Mouse (Mus musculus): ENCODE measurements around the gene Pgc. TPM values are rescaled to one million over a fixed set of nuclear protein-coding genes. Genes with fewer than 3 reads are reported as not detected.

Gene Pgc
- polyA plus RNA-seq, 1 experiment from 2014 or later: 0.19 TPM

DNA sequence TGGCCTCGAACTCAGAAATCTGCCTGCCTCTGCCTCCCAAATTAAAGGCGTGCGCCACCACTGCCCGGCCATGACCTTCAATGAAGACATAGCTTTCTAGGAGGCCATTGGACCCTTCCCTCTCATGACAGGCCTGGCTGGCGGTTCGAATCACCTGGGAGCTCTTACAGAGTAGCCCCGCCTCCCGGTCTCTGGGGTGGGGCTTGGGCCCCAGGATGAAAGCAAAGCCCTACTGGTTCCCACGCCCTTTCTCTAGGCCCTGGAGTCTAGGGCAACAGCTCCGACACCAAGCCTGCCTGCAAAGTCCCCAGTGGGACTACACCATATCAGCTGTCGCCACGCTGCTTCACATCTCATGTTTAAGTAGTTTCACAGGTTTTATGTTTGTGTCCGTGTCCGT is 17.4 kb downstream of the Pgc start:
- H3K4me3 ChIP-seq: no peak overlapping the region
- peaks cover 28% of the 10 kb centered on the region for H3K27me3 ChIP-seq (ENCODE audit: low read depth, poor library complexity, severe bottlenecking)
- no peak for DNase-seq (ENCODE audit: low spot score)
- H3K4me1 ChIP-seq: peaks cover 18% of the 10 kb centered on the region
- H3K27ac ChIP-seq (replicated peaks): no peak overlapping the region
- no peaks in the 10 kb centered on the region for H3K36me3 ChIP-seq
- WGBS: 93% methylated on average over 14 of the region's 14 CpGs
- peaks cover 6% of the 10 kb centered on the region; the same call in 1 of the 2 replicates for H3K9me3 ChIP-seq (replicated peaks)

- Histone ChIP-seq H3K36me3 (no peaks in the 10 kb centered on the region), H3K4me3 (no peak overlapping the region), H3K9me3 (replicated peaks) (peaks cover 6% of the 10 kb centered on the region; the same call in 1 of the 2 replicates), H3K27ac (replicated peaks) (no peak overlapping the region), H3K27me3 (ENCODE audit: low read depth, poor library complexity, severe bottlenecking) (peaks cover 21% of the 10 kb centered on the region), H3K4me1 (peaks cover 10% of the 10 kb centered on the region)
- 88% methylated on average over 10 of the region's 10 CpGs for WGBS
- no peak for DNase-seq (ENCODE audit: low spot score)
Measured at GRCm38 (mm10) chr17:47744746-47745368, 18.2 kb downstream of the Pgc start.

GRCm38 (mm10) chr17:47748791-47749553 is 22.3 kb downstream of the Pgc start:
- H3K27me3 ChIP-seq (ENCODE audit: low read depth, poor library complexity, severe bottlenecking): no peaks in the 10 kb centered on the region
- 76% methylated on average over 14 of the region's 14 CpGs for WGBS
- H3K4me3 ChIP-seq: no peak overlapping the region
- peak overlapping the region; percentile 55; the same call in 1 of the 2 replicates for H3K27ac ChIP-seq (replicated peaks)
- no peak for DNase-seq (ENCODE audit: low spot score)
- peaks cover 9% of the 10 kb centered on the region; the same call in 1 of the 2 replicates for H3K4me1 ChIP-seq
- H3K36me3 ChIP-seq: no peaks in the 10 kb centered on the region
- peaks cover 13% of the 10 kb centered on the region; the same call in 1 of the 2 replicates for H3K9me3 ChIP-seq (replicated peaks)

- WGBS: 83% methylated on average over 3 of the region's 3 CpGs
- H3K27me3 ChIP-seq (ENCODE audit: low read depth, poor library complexity, severe bottlenecking): no peaks in the 10 kb centered on the region
- no peak for DNase-seq (ENCODE audit: low spot score)
- no peaks in the 10 kb centered on the region for H3K36me3 ChIP-seq
- H3K4me3 ChIP-seq: no peak overlapping the region
- peaks cover 9% of the 10 kb centered on the region; the same call in 1 of the 2 replicates for H3K4me1 ChIP-seq
- 0 out of 2 replicates have a peak overlapping the region, but pooled peaks have one; percentile 38 for H3K27ac ChIP-seq (replicated peaks)
- H3K9me3 ChIP-seq (replicated peaks): peaks cover 11% of the 10 kb centered on the region; the same call in 1 of the 2 replicates
Measured at GRCm38 (mm10) chr17:47749626-47750025, 23.0 kb downstream of the Pgc start.

DNA sequence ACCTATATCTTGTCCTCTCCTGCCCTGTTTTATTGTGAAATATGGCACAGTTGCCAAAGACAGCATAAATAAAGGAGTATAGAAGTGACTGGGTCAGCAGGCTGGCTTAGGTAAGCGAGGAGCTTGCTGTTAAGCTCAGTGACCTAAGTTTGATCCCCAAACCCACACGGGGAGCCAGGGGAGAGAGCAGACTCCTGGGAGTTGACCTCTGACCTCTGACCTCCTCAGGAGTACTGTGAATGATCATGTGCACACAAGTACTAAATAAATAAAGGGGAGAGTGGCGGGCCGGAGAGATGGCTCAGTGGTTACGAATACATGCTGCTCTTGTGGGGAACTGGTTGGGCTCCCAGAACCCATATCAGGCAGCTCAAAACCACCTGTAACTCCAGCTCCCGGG is 23.5 kb downstream of the Pgc start:
- DNase-seq (ENCODE audit: low spot score): no peak
- no peaks in the 10 kb centered on the region for H3K27me3 ChIP-seq (ENCODE audit: low read depth, poor library complexity, severe bottlenecking)
- H3K27ac ChIP-seq (replicated peaks): no peak overlapping the region
- H3K4me3 ChIP-seq: no peak overlapping the region
- peaks cover 7% of the 10 kb centered on the region; the same call in 1 of the 2 replicates for H3K9me3 ChIP-seq (replicated peaks)
- 55% methylated on average over 6 of the region's 6 CpGs for WGBS
- H3K36me3 ChIP-seq: no peaks in the 10 kb centered on the region
- peaks cover 9% of the 10 kb centered on the region; the same call in 1 of the 2 replicates for H3K4me1 ChIP-seq

DNA sequence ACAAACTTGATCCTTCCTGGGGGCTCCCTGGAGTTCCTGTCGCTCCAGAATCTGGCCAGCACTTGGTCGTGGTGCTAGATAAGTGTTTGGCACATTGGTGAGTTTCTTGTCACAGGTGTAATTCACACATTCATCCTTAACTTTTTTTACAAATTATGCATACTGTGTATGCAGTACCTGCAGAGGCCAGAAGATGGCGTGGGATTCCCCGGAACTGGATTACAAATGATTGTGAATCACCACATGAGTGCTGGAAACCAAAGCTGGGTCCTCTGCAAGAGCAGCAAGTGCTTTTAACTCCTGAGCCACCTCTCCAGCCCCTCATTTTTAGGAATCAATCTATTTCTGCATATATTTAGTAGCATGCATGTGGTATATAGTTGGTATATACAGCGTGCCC is 25.2 kb downstream of the Pgc start:
- Histone ChIP-seq H3K36me3 (no peaks in the 10 kb centered on the region), H3K4me1 (peaks cover 13% of the 10 kb centered on the region; the same call in 1 of the 2 replicates), H3K27me3 (ENCODE audit: low read depth, poor library complexity, severe bottlenecking) (no peaks in the 10 kb centered on the region), H3K4me3 (no peak overlapping the region), H3K27ac (replicated peaks) (no peak overlapping the region), H3K9me3 (replicated peaks) (peaks cover 7% of the 10 kb centered on the region; the same call in 1 of the 2 replicates)
- no peak for DNase-seq (ENCODE audit: low spot score)
- 74% methylated on average over 5 of the region's 5 CpGs for WGBS

GRCm38 (mm10) chr17:47753130-47753775 is 26.6 kb downstream of the Pgc start:
- no peak overlapping the region for H3K27ac ChIP-seq (replicated peaks)
- peaks cover 7% of the 10 kb centered on the region; the same call in 1 of the 2 replicates for H3K9me3 ChIP-seq (replicated peaks)
- H3K4me1 ChIP-seq: peaks cover 13% of the 10 kb centered on the region; the same call in 1 of the 2 replicates
- H3K36me3 ChIP-seq: no peaks in the 10 kb centered on the region
- 84% methylated on average over 8 of the region's 8 CpGs for WGBS
- no peak for DNase-seq (ENCODE audit: low spot score)
- H3K4me3 ChIP-seq: no peak overlapping the region
- no peaks in the 10 kb centered on the region for H3K27me3 ChIP-seq (ENCODE audit: low read depth, poor library complexity, severe bottlenecking)

DNA sequence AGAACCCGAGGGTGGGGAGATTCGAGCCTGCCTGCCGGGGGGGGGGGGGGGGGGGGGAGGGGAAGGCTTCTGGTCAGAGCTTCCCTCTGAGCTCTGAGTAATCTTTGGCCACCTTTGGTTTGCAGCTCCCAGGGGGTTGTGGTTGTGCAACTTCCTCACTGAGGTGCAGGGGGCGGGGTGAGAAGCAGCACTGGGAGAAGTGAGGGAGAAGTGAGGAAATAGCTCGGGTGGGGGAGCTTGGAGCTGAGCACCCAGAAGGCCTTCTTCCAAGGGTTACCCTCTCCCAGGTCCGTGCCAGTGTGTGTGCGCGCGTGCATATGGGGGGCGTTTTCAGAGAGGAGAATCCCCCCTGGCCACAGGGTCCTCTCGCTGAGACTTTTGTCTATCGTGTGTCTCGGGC is 27.6 kb downstream of the Pgc start:
- Histone ChIP-seq H3K27me3 (ENCODE audit: low read depth, poor library complexity, severe bottlenecking) (no peaks in the 10 kb centered on the region), H3K4me3 (no peak overlapping the region), H3K4me1 (peaks cover 15% of the 10 kb centered on the region; the same call in 1 of the 2 replicates), H3K27ac (replicated peaks) (no peak overlapping the region), H3K36me3 (no peaks in the 10 kb centered on the region), H3K9me3 (replicated peaks) (peaks cover 7% of the 10 kb centered on the region; the same call in 1 of the 2 replicates)
- no peak for DNase-seq (ENCODE audit: low spot score)
- 86% methylated on average over 10 of the region's 13 CpGs for WGBS

GRCm38 (mm10) chr17:47756366-47756765 is 29.7 kb downstream of the Pgc start:
- Histone ChIP-seq H3K9me3 (replicated peaks) (peaks cover 6% of the 10 kb centered on the region; the same call in 1 of the 2 replicates), H3K36me3 (no peaks in the 10 kb centered on the region), H3K4me3 (no peak overlapping the region), H3K27me3 (ENCODE audit: low read depth, poor library complexity, severe bottlenecking) (no peaks in the 10 kb centered on the region), H3K4me1 (peaks cover 22% of the 10 kb centered on the region), H3K27ac (replicated peaks) (no peak overlapping the region)
- WGBS: 39% methylated on average over 6 of the region's 6 CpGs
- no peak for DNase-seq (ENCODE audit: low spot score)

- no peak for DNase-seq (ENCODE audit: low spot score)
- Histone ChIP-seq H3K36me3 (no peaks in the 10 kb centered on the region), H3K4me1 (peaks cover 22% of the 10 kb centered on the region), H3K4me3 (no peak overlapping the region), H3K27me3 (ENCODE audit: low read depth, poor library complexity, severe bottlenecking) (no peaks in the 10 kb centered on the region), H3K9me3 (replicated peaks) (no peaks in the 10 kb centered on the region), H3K27ac (replicated peaks) (no peak overlapping the region; the same call in 1 of the 2 replicates)
- 92% methylated on average over 7 of the region's 7 CpGs for WGBS
Measured at GRCm38 (mm10) chr17:47757056-47757610, 30.5 kb downstream of the Pgc start.

DNA sequence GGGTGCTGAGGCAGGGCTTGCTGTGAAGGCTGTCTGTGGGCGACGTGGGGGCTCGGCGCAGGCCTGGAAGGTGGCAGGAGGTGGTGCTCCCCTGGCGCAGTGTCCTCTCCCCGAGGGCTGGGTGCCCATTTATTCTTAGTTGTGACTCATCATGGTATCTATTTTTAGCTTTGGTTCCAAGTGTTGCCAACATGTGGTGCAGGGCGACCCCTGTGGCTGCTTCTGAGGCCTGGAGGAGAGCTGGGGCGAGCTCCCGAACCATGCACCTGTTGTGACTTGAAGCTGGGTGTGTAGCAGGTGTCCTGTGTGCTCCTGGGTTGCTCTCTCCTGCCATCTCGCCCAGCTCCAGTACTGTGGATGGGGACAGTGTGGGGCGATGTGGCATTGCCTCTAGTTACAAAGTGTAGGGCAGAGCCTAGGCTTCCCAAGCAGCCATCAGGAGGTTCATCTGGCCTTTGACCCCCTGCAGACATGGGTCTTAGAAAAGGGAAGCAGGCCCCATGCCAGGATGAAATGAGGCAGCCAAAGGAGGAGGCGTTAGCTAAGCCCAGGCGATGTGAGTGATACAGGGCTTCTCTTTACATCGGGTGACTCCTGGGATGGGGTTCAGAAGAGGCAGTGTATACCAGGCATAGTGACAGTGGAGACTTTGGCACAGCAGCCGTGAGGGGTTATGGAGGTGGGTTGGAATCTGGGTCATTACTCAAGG is 33.2 kb downstream of the Pgc start:
- no peak for DNase-seq (ENCODE audit: low spot score)
- Histone ChIP-seq H3K4me3 (no peak overlapping the region), H3K4me1 (peaks cover 25% of the 10 kb centered on the region), H3K9me3 (replicated peaks) (no peaks in the 10 kb centered on the region), H3K36me3 (no peaks in the 10 kb centered on the region), H3K27me3 (ENCODE audit: low read depth, poor library complexity, severe bottlenecking) (no peaks in the 10 kb centered on the region), H3K27ac (replicated peaks) (0 out of 2 replicates have a peak overlapping the region, but pooled peaks have one; percentile 9)
- WGBS: 78% methylated on average over 15 of the region's 15 CpGs

DNA sequence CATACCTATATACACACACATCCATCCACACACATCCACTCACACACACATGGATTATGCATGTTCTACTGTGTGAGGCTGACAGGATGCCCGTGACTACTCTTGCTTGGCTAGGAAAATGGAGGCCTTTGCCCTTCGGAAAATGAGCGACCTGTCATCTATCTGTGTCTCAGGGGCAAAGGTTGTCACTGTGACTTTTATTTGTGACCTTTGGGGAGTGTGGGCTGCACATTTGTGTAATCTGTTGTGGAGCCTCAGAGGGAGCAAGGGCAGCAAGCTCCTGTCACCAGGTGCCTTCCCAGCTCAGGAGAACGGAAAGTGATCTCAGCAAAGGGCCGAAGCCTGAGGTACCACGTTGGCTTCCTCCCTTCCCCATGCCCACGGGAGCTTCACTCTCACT is 35.4 kb downstream of the Pgc start:
- DNase-seq (ENCODE audit: low spot score): no peak
- Histone ChIP-seq H3K9me3 (replicated peaks) (no peaks in the 10 kb centered on the region), H3K27ac (replicated peaks) (no peak overlapping the region), H3K27me3 (ENCODE audit: low read depth, poor library complexity, severe bottlenecking) (no peaks in the 10 kb centered on the region), H3K36me3 (no peaks in the 10 kb centered on the region), H3K4me1 (peaks cover 18% of the 10 kb centered on the region), H3K4me3 (no peak overlapping the region)
- WGBS: 85% methylated on average over 7 of the region's 7 CpGs
